Mouse (Mus musculus): ENCODE data around the gene Tjp1.

Tjp1 gene

DNA sequence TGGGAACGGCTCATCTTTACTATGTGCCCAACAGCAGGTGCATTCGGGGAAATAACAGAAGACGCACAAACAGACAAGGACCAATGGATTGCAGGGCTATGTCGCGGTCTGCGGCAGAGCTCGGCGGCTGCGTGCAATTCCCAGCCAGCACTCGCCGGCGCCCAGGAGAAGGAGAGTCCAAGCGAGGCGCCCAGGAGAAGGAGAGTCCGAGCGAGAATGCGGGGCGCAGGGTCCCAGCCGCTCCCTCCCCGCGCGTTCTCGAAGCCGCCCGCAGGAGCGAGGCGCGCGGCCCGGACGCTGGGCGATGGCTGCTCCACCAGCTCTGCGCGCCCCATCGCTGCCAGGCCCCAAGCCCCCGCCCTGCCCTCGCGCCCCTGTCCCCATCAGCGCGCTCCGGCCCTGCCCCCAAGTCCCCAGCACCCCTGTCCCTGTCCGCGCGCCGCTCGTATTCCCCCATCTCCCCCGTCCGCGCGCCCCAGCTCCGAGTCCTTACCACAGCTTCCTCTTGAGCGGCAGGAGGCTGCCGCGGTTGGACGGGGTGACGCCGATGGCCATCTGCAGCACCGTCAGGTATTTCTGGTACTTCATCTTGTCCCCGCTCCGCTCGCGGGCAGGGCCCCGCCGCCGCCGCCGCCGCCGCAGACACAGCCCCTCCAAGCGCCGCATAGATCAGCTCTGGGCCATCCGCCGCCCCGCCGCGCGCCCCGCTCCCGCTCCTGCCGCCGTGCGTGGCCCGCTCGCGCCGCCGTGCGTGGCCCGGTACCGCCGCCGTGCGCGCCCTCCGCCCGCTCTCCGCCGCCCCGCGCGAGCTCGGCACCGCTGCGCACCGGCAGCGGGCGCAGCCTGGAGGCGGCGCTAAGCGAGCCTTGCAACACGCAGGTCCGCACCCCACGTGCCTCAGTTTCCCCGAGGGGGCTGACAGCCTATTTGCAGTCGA, at the start of gene Tjp1:
Tjp1 (minus strand) TSS at position 711 of the 937 bp plus-strand sequence.
- peak; percentile 78 for DNase-seq (ENCODE audit: low read depth, low spot score)

DNA sequence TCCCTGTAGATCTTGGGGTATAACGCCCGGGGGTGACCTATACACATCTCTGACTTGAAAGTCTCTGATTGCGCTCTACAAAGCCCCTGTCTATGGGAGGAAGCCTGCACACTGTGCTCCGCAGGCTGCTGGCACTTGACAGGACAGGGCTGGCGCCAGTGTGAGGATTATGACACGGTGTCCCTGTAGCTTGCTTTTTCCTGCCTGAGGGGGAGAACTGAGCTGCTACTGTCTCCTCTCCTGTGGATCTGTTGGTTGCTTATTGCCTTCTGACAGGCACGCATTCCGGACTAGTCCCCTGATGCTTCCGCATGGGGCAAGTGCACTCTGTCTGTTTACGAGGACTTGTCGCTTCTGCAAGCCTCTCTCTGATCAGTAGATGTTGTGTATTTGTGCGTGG, 49.5 kb upstream of the Tjp1 start:
- DNase-seq (ENCODE audit: low read depth, low spot score), result no peak

DNA sequence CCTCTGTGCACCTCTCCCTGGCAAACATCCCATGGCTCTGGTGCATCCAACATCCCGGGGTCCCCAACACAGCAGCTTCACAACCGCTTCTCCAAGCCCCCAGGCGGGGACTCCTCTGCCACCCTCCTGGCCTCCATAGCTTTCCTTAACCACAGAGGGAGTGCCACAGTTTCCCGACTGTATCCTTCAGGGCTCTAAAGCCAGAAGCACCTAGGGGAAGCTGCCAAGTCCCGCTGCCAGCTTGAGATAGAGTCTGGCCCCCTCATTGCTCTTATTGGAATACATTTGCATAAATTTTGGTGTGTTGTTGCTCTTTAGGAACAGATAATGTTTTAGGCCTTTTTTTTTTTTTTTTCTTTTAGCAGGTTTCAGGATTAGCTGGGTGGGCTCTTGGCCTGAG, 45.1 kb upstream of the Tjp1 start:
- DNase-seq (ENCODE audit: low read depth, low spot score), result no peak

DNA sequence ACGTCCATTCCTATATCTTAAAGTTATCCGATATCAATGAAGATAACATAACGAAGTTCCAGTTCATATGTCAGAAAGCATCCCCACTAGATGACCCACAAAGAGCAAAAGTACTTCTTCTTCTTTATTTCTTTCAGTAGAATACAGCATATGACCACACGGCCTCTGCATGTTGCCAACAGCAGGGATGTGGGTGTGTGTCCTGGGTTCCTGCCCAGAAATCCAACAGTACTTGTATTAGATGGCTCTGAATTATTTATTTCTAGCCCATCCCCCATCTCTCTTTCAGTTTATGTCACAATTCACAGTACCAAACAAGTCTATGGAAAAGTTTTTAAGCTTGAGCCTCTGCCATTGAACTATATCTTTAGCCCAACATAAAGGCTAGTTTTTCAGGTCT, 43.1 kb upstream of the Tjp1 start:
- DNase-seq (ENCODE audit: low read depth, low spot score), result no peak

DNA sequence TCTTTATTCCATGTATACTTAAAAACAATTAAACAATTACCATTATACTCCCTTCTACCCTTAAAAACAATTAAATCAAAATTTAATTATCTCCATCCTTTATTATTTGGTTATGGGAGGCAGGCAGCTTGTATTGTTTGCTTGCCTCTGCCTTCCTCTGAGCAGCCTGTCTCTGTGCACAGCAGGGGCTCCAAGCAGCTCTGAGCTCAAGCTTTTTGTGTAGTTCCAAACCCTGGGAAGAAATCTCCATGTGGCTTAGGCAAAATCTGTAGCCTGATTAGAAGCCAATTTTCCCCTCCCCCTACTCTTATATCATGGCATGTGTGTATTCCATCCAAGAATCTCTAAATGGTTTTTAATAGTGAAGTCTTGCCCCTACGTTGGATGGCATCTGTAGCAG, 28.4 kb upstream of the Tjp1 start:
- no peak for DNase-seq (ENCODE audit: low read depth, low spot score)

DNA sequence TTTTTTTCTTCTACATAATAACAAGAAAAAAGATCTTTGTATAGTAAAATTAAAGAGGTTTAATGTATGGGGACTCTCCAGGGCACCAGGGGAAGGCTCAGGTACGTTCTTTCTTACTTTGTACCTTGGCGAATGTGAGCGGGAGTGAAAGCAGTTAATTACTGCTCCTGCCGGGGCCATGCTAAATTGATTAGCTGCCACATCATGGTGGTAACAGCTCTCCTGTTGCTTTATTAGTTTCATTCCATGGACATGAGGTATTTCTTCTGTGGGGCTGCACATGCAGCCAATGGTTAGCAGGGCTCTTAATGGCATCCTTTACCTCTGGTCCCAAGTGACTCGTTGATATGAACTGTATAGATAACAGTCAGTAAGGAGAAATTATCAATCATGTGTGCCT, 18.2 kb upstream of the Tjp1 start:
- DNase-seq (ENCODE audit: low read depth, low spot score), result no peak

DNA sequence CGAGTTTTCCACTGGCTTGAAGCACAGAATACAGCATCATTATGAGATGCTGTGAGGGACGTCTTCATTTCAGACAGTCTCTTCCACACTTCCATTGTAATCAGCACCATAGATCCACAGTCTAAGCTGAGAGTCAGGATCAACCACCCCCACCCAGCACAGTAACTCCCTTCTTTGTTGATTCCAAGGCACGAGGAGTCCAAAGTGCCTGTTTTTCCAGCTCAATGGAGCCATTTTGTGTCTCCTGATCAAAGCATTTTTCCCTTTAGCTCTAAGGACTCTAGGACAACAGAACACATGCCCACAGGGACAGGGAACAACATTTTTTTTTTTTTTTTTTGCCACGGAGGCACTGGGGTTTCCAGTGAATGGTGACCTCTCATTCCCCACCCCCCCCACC, 5.1 kb upstream of the Tjp1 start:
- DNase-seq (ENCODE audit: low read depth, low spot score), result no peak

DNA sequence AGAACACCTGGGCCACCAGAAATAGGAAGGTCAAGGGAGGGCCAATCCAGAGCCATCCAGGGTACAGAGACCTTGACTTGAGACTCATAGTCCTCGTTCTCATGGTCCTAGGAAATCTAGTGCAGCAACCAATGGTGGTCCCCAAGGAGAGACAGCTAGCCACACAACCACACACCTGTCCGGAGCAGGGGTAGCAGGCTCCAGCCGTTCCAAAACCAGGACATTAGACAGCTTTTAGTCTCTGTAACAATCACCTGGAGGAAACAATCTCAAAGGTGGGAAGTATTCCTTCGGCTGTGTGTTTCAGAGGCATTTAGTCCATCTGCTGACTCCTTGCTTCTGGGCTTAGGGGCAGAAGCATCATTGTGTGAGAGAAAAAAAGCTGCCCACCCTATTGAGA, 4.5 kb downstream of the Tjp1 start:
- DNase-seq (ENCODE audit: low read depth, low spot score), result no peak

DNA sequence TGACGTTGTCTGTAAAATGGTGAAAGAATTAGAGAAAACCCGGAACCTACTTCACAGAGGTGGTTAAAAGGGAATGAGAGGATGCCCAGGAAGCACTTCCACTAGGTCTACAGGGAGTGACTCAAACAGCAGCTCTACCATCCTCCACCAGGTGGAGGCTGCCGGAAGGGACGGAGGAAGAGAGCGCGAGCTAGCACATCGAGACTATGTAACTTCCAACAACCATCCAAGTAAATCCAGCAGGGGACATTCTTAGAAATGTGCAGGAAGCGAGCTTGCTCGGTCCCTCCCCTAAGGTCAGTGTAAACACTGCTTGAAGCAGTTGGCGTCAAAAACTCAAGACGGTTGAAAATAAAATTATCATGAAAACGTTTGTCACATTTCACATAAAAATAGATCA, 5.1 kb downstream of the Tjp1 start:
- no peak for DNase-seq (ENCODE audit: low read depth, low spot score)

DNA sequence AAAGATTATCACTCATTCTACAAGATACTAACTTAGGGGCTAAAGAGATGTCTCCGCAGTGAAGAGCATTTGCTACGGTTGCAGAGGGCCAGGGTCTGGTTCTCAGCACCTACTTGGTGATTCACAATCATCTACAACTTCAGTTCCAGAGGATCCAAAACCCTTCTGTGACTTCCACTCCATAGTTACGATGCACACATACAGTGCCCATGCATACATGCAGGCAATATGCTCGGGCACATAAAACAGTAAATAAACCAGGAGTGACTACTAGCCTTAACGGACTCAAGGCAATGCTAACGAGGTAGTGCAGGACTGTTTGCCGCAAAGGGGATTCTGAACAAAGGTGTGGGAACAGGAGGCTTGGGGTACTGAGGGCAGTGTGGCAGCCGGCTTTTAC, 7.0 kb downstream of the Tjp1 start:
- DNase-seq (ENCODE audit: low read depth, low spot score), result no peak

DNA sequence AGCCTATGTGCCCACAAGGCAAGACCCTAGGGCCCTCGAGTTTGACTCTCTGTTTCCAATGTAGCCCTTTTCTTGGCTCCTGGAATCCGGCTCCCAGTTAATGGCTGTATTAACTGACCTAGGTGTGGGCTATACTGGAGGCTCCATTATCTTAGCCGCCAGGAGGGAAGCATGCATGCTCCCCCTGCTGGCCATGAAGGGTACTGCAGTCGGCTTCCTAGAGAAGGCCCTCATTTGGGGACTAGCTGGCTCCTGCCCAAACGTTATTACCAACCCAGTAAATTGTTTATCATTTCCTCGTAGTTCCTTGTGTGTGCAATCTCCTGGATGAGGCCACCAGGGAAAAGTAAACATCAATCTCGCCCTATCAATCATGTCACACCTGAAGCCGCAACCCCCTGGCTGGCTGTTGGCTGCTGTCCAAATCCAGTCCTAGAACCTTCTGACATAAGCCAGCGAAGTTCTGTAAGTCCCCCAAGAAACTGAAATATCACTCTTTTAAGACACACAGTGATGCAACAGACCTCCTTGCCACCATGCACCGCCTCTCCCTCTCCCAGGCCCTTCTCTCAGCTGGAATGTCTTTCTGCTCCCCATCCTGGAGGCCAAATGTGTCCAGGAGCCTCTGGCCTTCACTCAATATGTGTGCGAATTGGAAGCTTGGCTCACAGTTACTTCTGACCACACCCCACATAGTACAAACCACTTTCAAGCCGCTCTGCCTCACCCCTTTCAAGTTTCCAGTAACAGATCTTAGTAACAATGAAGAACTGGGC, 7.6 kb downstream of the Tjp1 start:
- DNase-seq (ENCODE audit: low read depth, low spot score), result peak; percentile 86

DNA sequence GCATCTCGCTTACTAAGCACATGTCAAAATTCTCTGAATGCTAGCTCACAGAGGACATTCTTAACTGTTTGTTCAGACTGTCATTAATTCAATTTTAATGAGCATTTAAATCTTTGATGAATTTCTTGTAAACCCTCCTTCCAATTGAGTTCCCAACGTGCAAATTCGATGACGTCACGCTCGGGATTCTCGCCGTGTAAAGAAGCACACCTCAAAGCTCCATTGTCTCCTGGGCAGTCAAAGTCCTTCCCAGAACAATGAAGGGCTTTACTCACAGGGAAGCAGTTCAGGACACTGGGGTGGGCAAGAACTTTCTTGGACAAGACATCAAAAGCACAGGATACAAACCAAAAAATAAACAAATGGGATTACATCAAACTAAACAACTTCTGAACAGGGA, 10.7 kb downstream of the Tjp1 start:
- DNase-seq (ENCODE audit: low read depth, low spot score), result no peak

DNA sequence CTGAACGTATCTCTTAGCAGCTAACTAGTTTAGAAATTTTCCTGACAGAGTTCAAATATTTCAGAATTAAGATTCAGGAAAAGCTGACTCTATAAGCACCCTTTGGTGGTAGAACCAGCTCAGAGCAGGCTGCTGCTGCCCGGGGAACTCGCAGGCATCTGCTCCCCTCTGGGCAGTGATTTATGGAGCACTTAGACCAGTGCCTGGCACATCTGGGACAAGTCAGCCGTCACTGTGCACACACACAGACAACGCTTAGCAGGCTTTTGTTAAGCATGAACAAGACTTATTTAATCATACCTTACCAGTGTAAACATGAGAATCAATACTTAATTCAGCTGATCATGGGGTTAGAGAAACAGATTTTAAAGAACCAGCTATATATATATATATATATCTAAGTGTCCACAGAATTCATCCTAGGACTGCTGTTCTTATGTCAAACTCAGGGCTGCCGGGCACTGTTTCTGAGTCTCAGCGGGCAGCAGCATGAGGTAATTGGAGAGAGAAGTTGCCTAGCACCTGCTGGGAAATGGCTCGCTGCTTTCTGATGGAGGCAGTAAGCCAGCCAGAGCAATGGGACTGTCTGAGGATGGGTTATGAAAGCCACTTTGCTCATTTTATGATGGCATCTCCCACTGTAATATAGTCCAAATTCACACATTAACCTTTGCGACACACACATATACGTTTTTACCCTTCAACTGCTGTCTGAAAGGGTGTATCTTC, 14.0 kb downstream of the Tjp1 start:
- DNase-seq (ENCODE audit: low read depth, low spot score), result no peak

DNA sequence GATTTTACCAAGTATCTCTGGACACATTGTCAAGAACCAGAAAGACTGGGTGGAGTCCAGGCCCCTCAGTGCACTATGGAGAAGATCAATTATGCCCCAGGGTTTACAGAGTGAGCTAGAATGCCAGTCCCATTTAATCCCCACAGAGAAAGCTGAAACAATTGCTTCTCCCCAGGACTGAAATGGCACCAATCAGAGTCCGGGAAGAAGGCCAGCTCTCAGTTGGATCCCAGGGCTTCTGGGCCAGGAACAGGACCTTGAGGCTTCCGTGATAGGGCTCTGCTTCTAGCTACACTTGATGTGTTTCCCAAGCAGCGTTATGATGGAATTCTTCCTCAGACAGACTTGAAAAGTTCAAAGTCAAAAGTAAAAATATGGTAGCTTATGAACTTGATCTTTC, 18.2 kb downstream of the Tjp1 start:
- no peak for DNase-seq (ENCODE audit: low read depth, low spot score)

DNA sequence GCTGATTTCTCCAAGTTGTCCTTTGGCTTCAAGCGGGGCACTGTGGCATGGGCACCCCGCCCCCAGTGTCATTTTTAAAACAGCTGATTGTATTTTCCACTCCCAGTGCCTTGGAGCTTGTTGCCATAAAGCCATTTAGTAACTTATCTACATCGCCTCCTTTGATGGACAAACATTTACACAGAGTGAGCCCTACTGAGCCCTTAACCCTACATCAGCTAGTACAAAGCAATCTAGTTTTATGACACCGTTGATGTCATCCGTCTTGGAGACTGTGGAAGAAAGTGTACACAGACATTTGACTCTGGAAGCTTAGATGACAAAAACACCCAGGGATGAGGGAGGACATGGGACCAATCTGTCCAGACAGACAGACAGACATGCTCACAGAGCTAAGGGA, 20.2 kb downstream of the Tjp1 start:
- no peak for DNase-seq (ENCODE audit: low read depth, low spot score)

DNA sequence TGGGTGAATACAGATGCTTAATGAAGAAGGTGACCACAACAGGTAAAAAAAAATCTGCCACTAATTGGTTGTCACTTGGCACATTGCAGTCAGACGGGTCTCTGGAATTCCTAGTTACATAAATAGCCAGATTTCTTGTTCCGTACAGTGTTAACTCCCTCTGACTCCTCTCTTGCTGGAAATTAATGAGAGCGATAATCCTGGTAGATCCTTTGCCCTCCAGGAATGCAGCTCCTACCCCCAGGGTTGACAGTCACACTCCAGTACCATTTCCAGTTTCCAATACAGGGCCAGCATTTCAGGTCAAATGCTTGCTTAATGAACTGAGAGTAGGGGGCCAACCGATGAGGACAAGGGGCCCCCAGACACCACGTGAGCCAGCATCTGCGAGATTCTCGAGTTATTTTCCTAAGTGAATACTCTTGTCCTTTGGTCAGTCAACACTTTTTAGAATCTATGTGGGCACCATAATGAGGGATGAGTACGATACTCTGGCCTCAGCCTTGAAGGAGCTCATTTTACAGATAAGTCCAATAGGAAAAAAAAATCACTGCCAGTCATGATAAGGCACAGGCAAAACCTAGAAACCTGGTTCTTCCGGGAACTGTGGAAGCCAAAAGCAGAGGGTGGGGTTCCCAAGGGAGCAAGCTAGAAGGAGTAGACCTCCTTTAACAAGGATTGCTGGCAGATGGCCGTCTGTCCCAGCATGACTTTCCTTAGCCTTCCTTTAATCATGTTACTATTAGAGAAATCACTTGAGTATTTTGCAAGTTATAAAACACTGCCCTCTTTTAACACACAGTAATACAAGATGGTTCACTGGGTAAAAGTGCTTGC, 24.9 kb downstream of the Tjp1 start:
- no peak for DNase-seq (ENCODE audit: low read depth, low spot score)

DNA sequence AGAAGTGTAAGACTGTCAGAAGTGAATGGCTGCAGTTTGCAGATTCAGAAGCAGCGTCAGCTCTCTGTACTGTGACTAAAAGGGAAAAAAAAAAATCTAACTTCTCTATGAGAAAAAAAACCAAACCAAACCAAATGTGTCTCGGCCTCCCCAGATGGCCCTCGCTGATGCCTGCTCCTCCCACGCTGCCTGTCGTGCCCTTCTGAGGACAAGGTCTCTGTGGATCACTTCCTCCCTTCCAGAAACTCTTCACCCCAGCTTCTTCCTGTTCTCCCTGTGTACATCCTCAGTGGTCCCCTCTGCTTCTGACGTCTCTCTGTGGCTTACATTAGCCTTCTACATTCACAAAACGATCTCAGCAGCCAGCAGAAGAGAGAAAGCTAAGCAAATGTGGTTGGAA, 26.8 kb downstream of the Tjp1 start:
- DNase-seq (ENCODE audit: low read depth, low spot score), result no peak

DNA sequence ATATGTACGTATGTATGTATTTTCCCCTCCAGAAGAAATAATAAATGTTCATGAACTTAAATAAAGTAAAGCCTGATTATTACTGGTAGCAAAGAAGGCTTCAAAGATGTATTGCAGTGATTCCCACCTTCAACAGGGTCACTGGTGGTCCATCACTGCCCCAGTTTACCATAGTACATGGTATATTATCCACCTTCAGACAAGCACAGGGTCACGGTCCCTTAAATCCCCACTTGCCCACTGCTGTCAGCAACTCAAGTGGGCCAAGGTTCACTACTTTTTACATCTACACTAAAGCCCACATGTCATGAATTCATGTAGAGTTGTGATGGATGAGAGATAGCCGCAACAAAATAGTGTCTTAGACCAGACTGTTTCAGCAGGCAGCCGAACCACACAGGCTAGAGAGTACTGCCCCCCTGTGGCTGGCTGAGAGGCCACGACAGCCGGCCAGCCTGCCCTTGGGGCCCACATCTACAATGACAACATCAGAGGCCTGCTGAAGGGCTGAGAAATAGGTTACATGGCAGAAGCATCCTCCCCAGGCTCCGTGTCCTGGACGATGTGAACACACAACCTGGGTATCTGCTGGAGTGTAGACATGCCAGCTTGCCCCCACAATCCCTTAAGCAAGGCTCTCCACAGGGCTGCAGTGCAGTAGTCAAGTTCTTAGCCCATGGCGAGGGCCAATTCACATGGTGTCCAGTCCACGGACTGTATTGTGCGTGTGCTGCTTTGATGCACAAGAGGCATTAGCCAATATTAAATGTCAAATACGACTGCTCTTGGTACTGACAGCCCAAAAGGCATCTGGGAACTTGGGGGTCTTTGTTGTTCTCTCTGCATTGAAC, 29.6 kb downstream of the Tjp1 start:
- peak; percentile 75 for DNase-seq (ENCODE audit: low read depth, low spot score)

DNA sequence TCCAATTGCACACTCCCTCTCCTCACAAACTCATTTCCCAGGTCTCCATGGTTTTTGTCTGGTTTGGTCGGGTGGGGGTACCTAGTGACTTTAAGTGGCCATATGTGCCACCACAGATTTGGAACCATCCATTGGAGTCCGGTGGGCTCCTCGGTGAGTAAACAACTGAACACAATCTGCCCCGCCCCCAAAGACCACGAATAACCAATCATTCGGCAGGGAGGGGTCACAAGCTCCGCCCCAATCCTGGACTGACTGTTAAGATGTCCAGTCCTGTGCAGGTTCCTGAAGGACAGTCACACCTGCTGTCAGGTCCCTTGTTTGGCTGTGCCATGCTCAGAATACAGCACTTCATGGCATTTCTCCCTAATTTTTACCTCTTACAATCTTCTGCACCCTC, 37.1 kb downstream of the Tjp1 start:
- DNase-seq (ENCODE audit: low read depth, low spot score), result peak; percentile 47

DNA sequence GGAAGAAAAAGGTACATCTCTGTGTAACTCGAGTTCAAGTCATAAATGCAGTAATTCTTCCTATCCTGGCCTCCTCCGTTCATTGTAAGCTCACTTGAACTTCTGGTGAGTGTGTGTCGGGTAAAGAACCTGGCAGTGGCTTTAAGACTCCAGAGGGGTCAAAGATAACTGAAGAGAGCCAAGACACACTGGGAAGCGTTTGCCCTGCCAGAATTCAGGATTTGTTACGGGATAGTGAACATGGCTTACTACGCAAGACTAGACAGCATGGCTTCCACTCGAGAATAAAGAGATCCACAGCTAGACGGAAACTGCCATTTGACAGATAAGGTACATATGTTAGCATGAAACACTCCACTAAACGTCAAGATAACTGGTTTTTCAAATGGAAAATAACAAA, 37.8 kb downstream of the Tjp1 start:
- DNase-seq (ENCODE audit: low read depth, low spot score), result no peak

Data from ZHBTc4 (cell line).